Mouse (Mus musculus) heart, embryonic 14.5 days (tissue): ENCODE data around the gene Esrp2. TPM values are rescaled to one million over a fixed set of nuclear protein-coding genes. Genes with fewer than 3 reads are reported as not detected.

ENCODE experiments used
- ATAC-seq: fragments of 200-750 bp; cut with Nextera tagmentation; 2 replicates; pipeline ENCODE4 v1.8.0; 2017; ENCODE audit warnings: low read depth, moderate TSS enrichment; ENCODE audit not compliant: insufficient number of reproducible peaks, insufficient read depth, low FRiP score
- H3K27ac ChIP-seq, 2 experiments: fragments of 200-500 bp in 1 of 2; fragments of 300-500 bp in 1 of 2; sonication (generic) in 1 of 2; replicated peaks in 1 of 2; 2 replicates each; pipeline ENCODE4 v1.5.1; 2012 to 2014; ENCODE audit warnings: low read depth in 2 of 2, low read length in 2 of 2, control low read depth in 1 of 2, mild to moderate bottlenecking in 1 of 2, mixed read lengths in 1 of 2; ENCODE audit not compliant: control insufficient read depth in 1 of 2, insufficient read depth in 1 of 2
- H3K27me3 ChIP-seq: fragments of 300-500 bp; sonication (generic); 2 replicates; pipeline ENCODE4 v1.6.1; 2014; ENCODE audit warnings: mild to moderate bottlenecking, low read length, control low read depth; ENCODE audit not compliant: control insufficient read depth, insufficient read depth
- H3K36me3 ChIP-seq: fragments of 300-500 bp; sonication (generic); 2 replicates; pipeline ENCODE4 v1.6.1; 2014; ENCODE audit warnings: mild to moderate bottlenecking, control low read depth, low read length, mixed read lengths; ENCODE audit not compliant: control insufficient read depth, insufficient read depth
- H3K4me1 ChIP-seq, 2 experiments: fragments of 200-500 bp in 1 of 2; fragments of 300-500 bp in 1 of 2; sonication (generic) in 1 of 2; 2 replicates each; pipeline ENCODE4 v1.6.1; 2012 to 2014; ENCODE audit warnings: low read length in 2 of 2, control low read depth in 1 of 2, mixed read lengths in 1 of 2; ENCODE audit not compliant: control insufficient read depth in 2 of 2, insufficient read depth in 2 of 2
- H3K4me2 ChIP-seq: fragments of 300-500 bp; sonication (generic); 2 replicates; pipeline ENCODE4 v1.6.1; 2014; ENCODE audit warnings: mild to moderate bottlenecking, low read length
- H3K4me3 ChIP-seq, 2 experiments: fragments of 200-500 bp in 1 of 2; fragments of 300-500 bp in 1 of 2; sonication (generic) in 1 of 2; 2 replicates each; pipeline ENCODE4 v1.5.1; 2012 to 2014; ENCODE audit warnings: low read length in 2 of 2, mild to moderate bottlenecking in 2 of 2, control low read depth in 1 of 2, low read depth in 1 of 2, moderate library complexity in 1 of 2; ENCODE audit not compliant: control insufficient read depth in 1 of 2, insufficient read depth in 1 of 2
- H3K9ac ChIP-seq: fragments of 300-500 bp; sonication (generic); 2 replicates; pipeline ENCODE4 v1.6.1; 2014; ENCODE audit warnings: mild to moderate bottlenecking, low read length
- H3K9me3 ChIP-seq: fragments of 300-500 bp; sonication (generic); 2 replicates; pipeline ENCODE4 v1.6.1; 2016; ENCODE audit warnings: low read length, control low read depth; ENCODE audit not compliant: control insufficient read depth
- WGBS: fragments of 180-500 bp; shearing (Covaris S2); extraction: QIAGEN DNeasy Blood & Tissue Kit; methylation state at CpG from one replicate; pipeline ENCODE4 v1.1.7; 2014; 5-methylcytosine and 5-hydroxymethylcytosine counted together
- polyA plus RNA-seq: library from polyadenylated mRNA; unstranded; fragments of >200 nt; fragmentation: Nextera tagmentation; extraction: Ambion mirVana; gene quantifications from 2 replicates; pipeline ENCODE4 v1.2.1, GENCODE M21; 2014

Esrp2 gene
- polyA plus RNA-seq: 0.34 and 0.55 TPM in 2 replicates

- H3K4me2 ChIP-seq: peak within 1 kb of the TSS; percentile 97
- peaks cover 29% of the 10 kb centered on the region for H3K27me3 ChIP-seq
- H3K36me3 ChIP-seq: peaks cover 8% of the 10 kb centered on the region
- ATAC-seq: no peak; the same call in 1 of the 2 replicates
- peak within 1 kb of the TSS; percentile 31 to 45; a peak in 1 of 4 replicates for H3K27ac ChIP-seq
- under 1% methylated on average over 83 of the region's 86 CpGs for WGBS
- no peaks in the 10 kb centered on the region for H3K9me3 ChIP-seq
- H3K9ac ChIP-seq: peak within 1 kb of the TSS; percentile 73
- H3K4me3 ChIP-seq: peak within 1 kb of the TSS; percentile 54 to 61
- H3K4me1 ChIP-seq: peaks cover 6 to 32% of the 10 kb centered on the region in 2 experiments; a peak in 3 of 4 replicates
These were observed at the start of gene Esrp2 for GRCm38 (mm10) chr8:106136156-106137130. Gene Esrp2 (minus strand): TSS chr8:106136974.

- Histone ChIP-seq H3K4me1 (peaks cover 0 to under 1% of the 10 kb centered on the region in 2 experiments; a peak in 1 of 4 replicates), H3K9me3 (no peaks in the 10 kb centered on the region), H3K4me3 (no peak overlapping the region), H3K9ac (no peak overlapping the region), H3K36me3 (peaks cover 33% of the 10 kb centered on the region), H3K27me3 (no peaks in the 10 kb centered on the region), H3K4me2 (no peak overlapping the region), H3K27ac (no peak overlapping the region)
- 95% methylated on average over 3 of the region's 3 CpGs for WGBS
- ATAC-seq: no peak
These were observed 49.6 kb upstream of the Esrp2 start for GRCm38 (mm10) chr8:106186394-106186793.

GRCm38 (mm10) chr8:106185628-106186270, 49.0 kb upstream of the Esrp2 start:
- H3K27me3 ChIP-seq: no peaks in the 10 kb centered on the region
- 89% methylated on average over 8 of the region's 8 CpGs for WGBS
- H3K27ac ChIP-seq: no peak overlapping the region
- no peak overlapping the region for H3K9ac ChIP-seq
- no peaks in the 10 kb centered on the region for H3K9me3 ChIP-seq
- H3K36me3 ChIP-seq: peaks cover 31% of the 10 kb centered on the region
- ATAC-seq: no peak
- H3K4me3 ChIP-seq: no peak overlapping the region
- no peaks in the 10 kb centered on the region for H3K4me1 ChIP-seq
- H3K4me2 ChIP-seq: no peak overlapping the region

GRCm38 (mm10) chr8:106178428-106178827, 41.7 kb upstream of the Esrp2 start:
- Histone ChIP-seq H3K4me1 (peaks cover 0 to 4% of the 10 kb centered on the region in 2 experiments; a peak in 1 of 4 replicates), H3K27ac (no peak overlapping the region), H3K9ac (no peak overlapping the region), H3K9me3 (no peaks in the 10 kb centered on the region), H3K4me3 (no peak overlapping the region), H3K4me2 (no peak overlapping the region), H3K36me3 (peaks cover 28% of the 10 kb centered on the region), H3K27me3 (no peaks in the 10 kb centered on the region)
- 62% methylated on average over 2 of the region's 2 CpGs for WGBS
- no peak for ATAC-seq

- H3K27me3 ChIP-seq: no peaks in the 10 kb centered on the region
- H3K27ac ChIP-seq: no peak overlapping the region
- no peak overlapping the region for H3K4me3 ChIP-seq
- no peak for ATAC-seq
- H3K4me2 ChIP-seq: no peak overlapping the region
- no peaks in the 10 kb centered on the region for H3K9me3 ChIP-seq
- H3K9ac ChIP-seq: no peak overlapping the region
- peaks cover 24% of the 10 kb centered on the region for H3K36me3 ChIP-seq
- peaks cover 0 to 4% of the 10 kb centered on the region in 2 experiments; a peak in 1 of 4 replicates for H3K4me1 ChIP-seq
- WGBS: 61% methylated on average over 1 of the region's 1 CpGs
These were observed 40.8 kb upstream of the Esrp2 start for GRCm38 (mm10) chr8:106177594-106177993.

- H3K4me1 ChIP-seq: peaks cover 0 to 4% of the 10 kb centered on the region in 2 experiments; a peak in 1 of 4 replicates
- no peaks in the 10 kb centered on the region for H3K27me3 ChIP-seq
- no peak overlapping the region for H3K9ac ChIP-seq
- ATAC-seq: no peak
- H3K36me3 ChIP-seq: peaks cover 17% of the 10 kb centered on the region
- H3K4me2 ChIP-seq: no peak overlapping the region
- 28% methylated on average over 1 of the region's 1 CpGs for WGBS
- H3K27ac ChIP-seq: no peak overlapping the region
- H3K4me3 ChIP-seq: no peak overlapping the region
- no peaks in the 10 kb centered on the region for H3K9me3 ChIP-seq
These were observed 40.1 kb upstream of the Esrp2 start for GRCm38 (mm10) chr8:106176891-106177290.

- H3K27ac ChIP-seq: no peak overlapping the region
- no peaks in the 10 kb centered on the region for H3K27me3 ChIP-seq
- H3K4me2 ChIP-seq: no peak overlapping the region
- H3K9ac ChIP-seq: no peak overlapping the region
- H3K36me3 ChIP-seq: no peaks in the 10 kb centered on the region
- no peak for ATAC-seq
- H3K9me3 ChIP-seq: no peaks in the 10 kb centered on the region
- no peak overlapping the region for H3K4me3 ChIP-seq
- peaks cover 0 to 11% of the 10 kb centered on the region in 2 experiments; a peak in 2 of 4 replicates for H3K4me1 ChIP-seq
- WGBS: 86% methylated on average over 3 of the region's 3 CpGs
These were observed 36.8 kb upstream of the Esrp2 start for GRCm38 (mm10) chr8:106173566-106173965.
